Mouse (Mus musculus) embryonic facial prominence, embryonic 11.5 days (tissue): ENCODE data around the gene Nfe2l2. TPM values are rescaled to one million over a fixed set of nuclear protein-coding genes. Genes with fewer than 3 reads are reported as not detected.
A peak's percentile ranks its signal among the peaks of the same experiment; 100 is the strongest.

Experiments used
- ATAC-seq: fragments of 200-750 bp; cut with Nextera tagmentation; replicated peaks from 2 replicates; pipeline ENCODE4 v1.8.0; 2017; ENCODE audit warnings: low read depth; ENCODE audit not compliant: insufficient number of reproducible peaks, low FRiP score, low TSS enrichment
- DNase-seq: peaks from one replicate; pipeline ENCODE4 v3.0.0-alpha.2; 2015; ENCODE audit warnings: low spot score
- H3K27ac ChIP-seq: fragments of 300-500 bp; sonication (generic); replicated peaks from 2 replicates; pipeline ENCODE4 v1.5.1; 2014; ENCODE audit warnings: mild to moderate bottlenecking, low read depth, low read length, control low read depth
- H3K27me3 ChIP-seq: fragments of 300-500 bp; sonication (generic); 2 replicates; pipeline ENCODE4 v1.6.1; 2014; ENCODE audit warnings: mild to moderate bottlenecking, low read length, moderate library complexity, mixed read lengths; ENCODE audit not compliant: control insufficient read depth, insufficient read depth
- H3K36me3 ChIP-seq: fragments of 300-500 bp; sonication (generic); replicated peaks from 2 replicates; pipeline ENCODE4 v1.6.1; 2014; ENCODE audit warnings: low read depth, mild to moderate bottlenecking, low read length, moderate library complexity, mixed read lengths; ENCODE audit not compliant: control insufficient read depth, insufficient read depth
- H3K4me1 ChIP-seq: fragments of 300-500 bp; sonication (generic); 2 replicates; pipeline ENCODE4 v1.6.1; 2014; ENCODE audit warnings: low read length, mixed read lengths; ENCODE audit not compliant: control insufficient read depth, insufficient read depth
- H3K4me2 ChIP-seq: fragments of 300-500 bp; sonication (generic); 2 replicates; pipeline ENCODE4 v1.6.1; 2014; ENCODE audit warnings: low read depth, mild to moderate bottlenecking, control low read depth, low read length, moderate library complexity
- H3K4me3 ChIP-seq: fragments of 300-500 bp; sonication (generic); 2 replicates; pipeline ENCODE4 v1.5.1; 2014; ENCODE audit warnings: low read depth, low read length, control low read depth
- H3K9ac ChIP-seq: fragments of 300-500 bp; sonication (generic); replicated peaks from 2 replicates; pipeline ENCODE4 v1.6.1; 2014; ENCODE audit warnings: mild to moderate bottlenecking, control low read depth, low read length
- H3K9me3 ChIP-seq: fragments of 300-500 bp; sonication (generic); replicated peaks from 2 replicates; pipeline ENCODE4 v1.6.1; 2016; ENCODE audit warnings: mild to moderate bottlenecking, low read length, inconsistent platforms, mixed read lengths; ENCODE audit not compliant: control insufficient read depth
- WGBS: fragments of 180-500 bp; shearing (Covaris S2); extraction: QIAGEN DNeasy Blood & Tissue Kit; methylation state at CpG from one replicate; pipeline ENCODE4 v1.1.7; 2014; 5-methylcytosine and 5-hydroxymethylcytosine counted together
- polyA plus RNA-seq: library from polyadenylated mRNA; unstranded; fragments of >200 nt; fragmentation: Nextera tagmentation; extraction: Ambion mirVana; gene quantifications from 2 replicates; pipeline ENCODE4 v1.2.1, GENCODE M21; 2014

Gene Nfe2l2
- polyA plus RNA-seq = 49.1 and 49.8 TPM in 2 replicates

- H3K4me3 ChIP-seq = peak within 1 kb of the TSS; percentile 75
- peak within 1 kb of the TSS; percentile 64 for H3K4me2 ChIP-seq
- DNase-seq = peak; percentile 96
- H3K27ac ChIP-seq = peak within 1 kb of the TSS; percentile 93
- H3K4me1 ChIP-seq = no peaks in the 10 kb centered on the region
- no peaks in the 10 kb centered on the region for H3K9me3 ChIP-seq
- no peaks in the 10 kb centered on the region for H3K27me3 ChIP-seq
- H3K9ac ChIP-seq = peak within 1 kb of the TSS; percentile 87
- under 1% methylated on average over 57 of the region's 58 CpGs for whole genome bisulfite sequencing
- ATAC-seq = peak; percentile 92
- H3K36me3 ChIP-seq = no peaks in the 10 kb centered on the region
Measured at GRCm38 (mm10) chr2:75704234-75705161, at the start of gene Nfe2l2. Gene Nfe2l2 (minus strand): TSS chr2:75704641.

- H3K4me1 ChIP-seq = no peaks in the 10 kb centered on the region
- no peaks in the 10 kb centered on the region for H3K9me3 ChIP-seq
- H3K27ac ChIP-seq = no peak overlapping the region
- no peaks in the 10 kb centered on the region for H3K27me3 ChIP-seq
- H3K36me3 ChIP-seq = no peaks in the 10 kb centered on the region
- H3K4me2 ChIP-seq = no peak overlapping the region
- H3K4me3 ChIP-seq = no peak overlapping the region
- DNase-seq (no peak), ATAC-seq (no peak)
- H3K9ac ChIP-seq = no peak overlapping the region
- 87% methylated on average over 22 of the region's 22 CpGs for WGBS
Measured at GRCm38 (mm10) chr2:75752306-75753175, 48.1 kb upstream of the Nfe2l2 start.

- DNase-seq = no peak
Measured at GRCm38 (mm10) chr2:75751896-75752295, 47.5 kb upstream of the Nfe2l2 start.

GRCm38 (mm10) chr2:75750869-75751268 is 46.4 kb upstream of the Nfe2l2 start:
- 87% methylated on average over 10 of the region's 10 CpGs for WGBS
- H3K9ac ChIP-seq = no peak overlapping the region

More at GRCm38 (mm10) chr2:75751896-75752295, 47.5 kb upstream of the Nfe2l2 start:
- WGBS = 61% methylated on average over 6 of the region's 6 CpGs
- no peak overlapping the region for H3K4me2 ChIP-seq
- H3K9me3 ChIP-seq = no peaks in the 10 kb centered on the region
- H3K4me3 ChIP-seq = no peak overlapping the region
- no peaks in the 10 kb centered on the region for H3K36me3 ChIP-seq
- H3K27ac ChIP-seq = no peak overlapping the region
- no peaks in the 10 kb centered on the region for H3K4me1 ChIP-seq
- no peak overlapping the region for H3K9ac ChIP-seq
- H3K27me3 ChIP-seq = no peaks in the 10 kb centered on the region
- ATAC-seq = no peak

GRCm38 (mm10) chr2:75750043-75750718 is 45.7 kb upstream of the Nfe2l2 start:
- 94% methylated on average over 2 of the region's 2 CpGs for WGBS
- no peak for DNase-seq
- no peak for ATAC-seq

More at GRCm38 (mm10) chr2:75750869-75751268, 46.4 kb upstream of the Nfe2l2 start:
- H3K9me3 ChIP-seq = no peaks in the 10 kb centered on the region
- no peaks in the 10 kb centered on the region for H3K27me3 ChIP-seq
- no peaks in the 10 kb centered on the region for H3K4me1 ChIP-seq
- H3K36me3 ChIP-seq = no peaks in the 10 kb centered on the region
- H3K4me2 ChIP-seq = no peak overlapping the region
- H3K27ac ChIP-seq = no peak overlapping the region
- DNase-seq (no peak), ATAC-seq (no peak)
- H3K4me3 ChIP-seq = no peak overlapping the region

GRCm38 (mm10) chr2:75748841-75749240 is 44.4 kb upstream of the Nfe2l2 start:
- Histone ChIP-seq H3K9ac (no peak overlapping the region), H3K4me1 (no peaks in the 10 kb centered on the region), H3K27ac (no peak overlapping the region), H3K36me3 (no peaks in the 10 kb centered on the region), H3K4me3 (no peak overlapping the region), H3K27me3 (no peaks in the 10 kb centered on the region), H3K4me2 (no peak overlapping the region), H3K9me3 (no peaks in the 10 kb centered on the region)
- WGBS = 73% methylated on average over 6 of the region's 6 CpGs
- peak; percentile 23 for DNase-seq
- ATAC-seq = no peak

More at GRCm38 (mm10) chr2:75750043-75750718, 45.7 kb upstream of the Nfe2l2 start:
- no peak overlapping the region for H3K27ac ChIP-seq
- H3K4me2 ChIP-seq = no peak overlapping the region
- H3K9me3 ChIP-seq = no peaks in the 10 kb centered on the region
- H3K36me3 ChIP-seq = no peaks in the 10 kb centered on the region
- no peak overlapping the region for H3K4me3 ChIP-seq
- H3K27me3 ChIP-seq = no peaks in the 10 kb centered on the region
- no peak overlapping the region for H3K9ac ChIP-seq
- no peaks in the 10 kb centered on the region for H3K4me1 ChIP-seq

- no peak overlapping the region for H3K27ac ChIP-seq
Measured at GRCm38 (mm10) chr2:75737006-75737503, 32.6 kb upstream of the Nfe2l2 start.

More at GRCm38 (mm10) chr2:75737006-75737503, 32.6 kb upstream of the Nfe2l2 start:
- Histone ChIP-seq H3K4me2 (no peak overlapping the region), H3K36me3 (no peaks in the 10 kb centered on the region), H3K9ac (no peak overlapping the region), H3K4me3 (no peak overlapping the region), H3K4me1 (no peaks in the 10 kb centered on the region), H3K9me3 (no peaks in the 10 kb centered on the region), H3K27me3 (no peaks in the 10 kb centered on the region)
- no peak for ATAC-seq
- 87% methylated on average over 2 of the region's 2 CpGs for WGBS
- DNase-seq = no peak
